Mouse (Mus musculus) heart, postnatal 10 days (tissue): ENCODE measurements around the gene Tceanc2. TPM values are rescaled to one million over a fixed set of nuclear protein-coding genes. Genes with fewer than 3 reads are reported as not detected.
"Not testable (repeated sequence)": the region's sequence is repeated elsewhere in the genome, so short reads cannot be mapped to it uniquely, and the experiment has no call there.

ENCODE experiments used
- DNase-seq, 2 experiments: peaks; one replicate each; pipeline ENCODE4 v3.0.0; 2021
- intact Hi-C: fragments of 180-260 bp; cut with DNase I; formaldehyde crosslinking; loops from one replicate; pipeline ENCODE4 v1.15.1; 2025
- total RNA-seq, 2 experiments: library from RNA; stranded (reverse); gene quantifications; 2 replicates each; pipeline ENCODE4 v1.2.3; 2021

Tceanc2 gene
- total RNA-seq, 2 experiments from 2014 or later, result 14.1 to 17.6 TPM

- DNase-seq, result peak; percentile 20 to 24
- intact Hi-C loops, result no loop called here
Measured at GRCm38 (mm10) chr4:107130534-107130933, 48.4 kb downstream of the Tceanc2 start.

DNA sequence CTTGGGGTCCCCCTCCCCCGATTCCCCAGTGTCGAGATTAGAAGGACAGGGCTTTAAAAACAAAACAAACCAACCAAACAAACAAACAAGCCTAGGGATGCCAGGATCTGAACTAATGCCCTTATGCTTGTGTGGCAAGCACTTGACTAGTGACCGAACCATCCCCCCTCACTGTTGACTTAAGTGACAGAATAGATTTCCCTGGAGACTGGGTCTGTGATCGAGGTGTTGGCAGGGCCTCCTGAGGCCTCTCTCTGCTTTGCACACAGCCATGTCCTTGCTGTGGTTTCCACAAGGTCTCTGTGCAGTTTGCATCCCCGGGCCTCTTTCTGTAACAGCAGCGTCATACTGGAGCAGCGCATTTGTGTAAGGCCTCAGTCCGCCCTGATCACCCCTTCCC, 49.5 kb downstream of the Tceanc2 start:
- no peak for DNase-seq
- intact Hi-C loops, result no loop called here

DNA sequence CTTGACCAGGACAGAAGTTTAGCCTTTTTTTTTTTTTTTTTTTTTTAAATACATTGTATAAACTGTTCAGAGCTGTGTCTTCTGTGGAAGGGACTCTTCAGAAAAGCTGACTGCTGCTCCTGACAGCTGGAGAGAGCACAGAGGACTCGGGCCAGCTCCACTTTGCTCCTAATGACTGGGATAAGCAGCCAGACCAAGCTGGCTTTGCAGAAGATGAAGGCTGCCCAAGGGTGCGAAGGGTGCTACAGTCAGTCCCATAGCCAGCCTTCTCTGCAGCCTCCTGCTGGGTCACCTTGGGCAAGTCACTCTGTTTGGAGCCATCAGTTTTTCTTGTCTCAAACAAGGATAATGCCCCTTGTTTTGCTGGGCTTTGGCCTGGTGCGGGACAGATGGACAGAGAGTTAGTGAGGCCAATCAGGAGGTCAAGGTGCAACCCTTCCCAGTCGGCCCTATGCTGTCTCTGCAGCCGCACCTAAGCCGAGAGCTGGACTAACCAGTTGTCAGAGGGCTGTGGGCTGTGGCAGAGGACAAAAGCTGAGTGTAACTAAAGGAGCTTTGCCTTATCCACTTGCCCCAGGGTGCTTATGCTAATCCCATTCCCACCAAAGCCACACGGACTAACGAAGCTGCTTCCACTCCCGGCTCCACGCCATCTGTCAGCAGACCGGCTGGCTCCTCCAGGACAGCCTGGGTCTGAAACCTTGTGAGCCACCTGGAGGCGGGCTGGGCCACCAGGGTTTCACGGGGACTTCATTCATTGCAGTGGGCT, 50.8 kb downstream of the Tceanc2 start:
- intact Hi-C loops, result no loop called here
- DNase-seq, result no peak

DNA sequence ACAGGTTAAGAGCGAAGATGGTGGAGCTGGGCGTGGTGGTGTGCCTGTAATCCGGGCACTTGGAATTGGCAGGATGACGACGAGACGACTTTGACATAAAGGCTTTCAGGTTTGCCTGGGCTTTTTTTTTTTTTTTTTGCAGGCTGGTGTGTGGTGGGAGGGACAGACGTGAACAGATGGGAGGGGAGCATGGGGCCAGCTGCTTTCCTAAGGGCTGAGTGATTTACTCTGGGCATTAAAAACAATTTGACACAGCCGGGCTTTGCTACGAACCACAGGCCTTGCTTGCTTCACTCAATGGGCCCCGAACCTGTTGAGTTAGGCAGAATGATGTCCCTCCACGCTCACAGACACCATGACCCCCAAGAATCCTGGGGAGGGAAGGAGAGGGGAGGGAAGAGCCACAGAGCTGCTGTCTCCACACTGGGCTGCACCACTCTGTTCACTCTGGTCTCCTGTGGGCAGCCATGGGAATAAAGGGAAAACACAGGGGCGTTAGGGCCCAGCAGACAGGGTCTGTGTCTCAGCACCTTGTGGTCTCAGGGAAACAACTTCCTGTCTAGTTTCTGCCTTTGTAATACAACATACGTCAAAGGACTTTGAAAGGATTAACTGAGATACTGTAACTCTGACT, 51.9 kb downstream of the Tceanc2 start:
- no peak for DNase-seq
- intact Hi-C loops, result no loop called here

- DNase-seq, result no peak
- intact Hi-C loops, result no loop called here
Measured at GRCm38 (mm10) chr4:107126389-107126788, 52.5 kb downstream of the Tceanc2 start.

GRCm38 (mm10) chr4:107125101-107125500, 53.8 kb downstream of the Tceanc2 start:
- intact Hi-C loops, result no loop called here
- no peak for DNase-seq

GRCm38 (mm10) chr4:107124376-107124775, 54.5 kb downstream of the Tceanc2 start:
- DNase-seq, result no peak
- intact Hi-C loops, result loop anchor here (5.0 kb wide), 1 partner anchor 47 kb away; no protein-coding TSS in a partner anchor

DNA sequence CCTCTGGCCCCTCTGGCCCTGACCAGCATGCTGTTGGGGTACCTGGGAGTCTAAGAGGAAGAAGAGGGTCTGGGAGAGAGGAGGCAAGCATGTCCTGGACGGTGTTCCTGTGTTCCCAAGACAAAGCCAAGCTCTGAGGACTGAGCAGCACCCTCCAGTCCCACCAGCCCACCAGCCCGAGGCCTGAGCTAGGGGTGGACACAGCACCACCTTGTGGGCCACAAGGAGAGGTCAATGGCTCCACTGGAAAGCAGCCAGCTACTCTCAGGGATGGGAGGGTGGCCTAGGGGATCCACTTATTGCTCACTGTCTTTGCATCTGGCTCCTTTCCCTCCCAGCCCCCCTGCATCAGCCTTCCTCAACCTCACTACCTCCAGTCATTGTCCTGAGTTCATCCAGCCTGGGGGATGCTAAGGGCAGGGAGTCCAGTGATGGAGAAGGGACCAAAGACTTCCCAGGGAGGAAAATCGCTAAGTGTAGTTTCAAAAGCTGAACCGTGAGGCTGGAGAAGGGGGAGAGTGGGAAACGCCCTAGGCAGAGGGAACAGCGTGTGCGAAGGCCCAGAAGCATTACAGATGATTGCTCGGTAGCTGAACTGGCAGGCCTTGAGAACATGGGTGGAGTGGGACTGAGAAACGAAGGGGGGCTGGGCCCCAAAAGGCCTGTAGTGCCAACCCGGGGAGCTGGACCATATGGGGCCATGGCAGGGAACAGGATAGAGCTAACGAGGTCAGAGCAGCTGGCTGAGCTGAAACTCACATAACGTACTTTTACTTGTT, 57.6 kb downstream of the Tceanc2 start:
- intact Hi-C loops, result loop anchor here (5.0 kb wide), 1 partner anchor 44 kb away; no protein-coding TSS in a partner anchor
- peak; percentile 29 to 66 for DNase-seq

- DNase-seq, result no peak
- intact Hi-C loops, result loop anchor here (5.0 kb wide), 1 partner anchor 43 kb away; no protein-coding TSS in a partner anchor
Measured at GRCm38 (mm10) chr4:107120676-107121075, 58.2 kb downstream of the Tceanc2 start.

- intact Hi-C loops, result no loop called here
- DNase-seq, result no peak
Measured at GRCm38 (mm10) chr4:107119056-107119455, 59.9 kb downstream of the Tceanc2 start.

- no peak for DNase-seq
- intact Hi-C loops, result no loop called here
Measured at GRCm38 (mm10) chr4:107117741-107118385, 61.1 kb downstream of the Tceanc2 start.

DNA sequence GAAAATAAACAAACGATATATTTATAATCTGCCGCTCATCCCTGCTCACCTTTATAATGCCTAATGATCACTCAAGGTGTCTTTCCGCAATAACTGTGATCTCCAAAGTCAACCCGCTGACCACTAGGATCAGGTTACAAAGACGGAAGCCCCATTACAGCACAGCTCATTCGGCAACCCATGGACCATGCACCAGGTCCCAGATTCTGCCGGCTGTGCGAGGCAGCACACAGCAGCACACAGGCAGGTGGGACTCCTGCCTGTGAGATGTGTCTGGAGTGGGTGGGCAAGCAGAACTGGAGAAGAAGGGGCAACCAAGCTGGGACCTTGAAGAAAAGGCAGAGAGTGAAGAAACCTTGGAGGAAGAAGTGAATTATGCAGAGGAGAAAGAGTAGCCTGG, 64.6 kb downstream of the Tceanc2 start:
- DNase-seq, result no peak
- intact Hi-C loops, result no loop called here

DNA sequence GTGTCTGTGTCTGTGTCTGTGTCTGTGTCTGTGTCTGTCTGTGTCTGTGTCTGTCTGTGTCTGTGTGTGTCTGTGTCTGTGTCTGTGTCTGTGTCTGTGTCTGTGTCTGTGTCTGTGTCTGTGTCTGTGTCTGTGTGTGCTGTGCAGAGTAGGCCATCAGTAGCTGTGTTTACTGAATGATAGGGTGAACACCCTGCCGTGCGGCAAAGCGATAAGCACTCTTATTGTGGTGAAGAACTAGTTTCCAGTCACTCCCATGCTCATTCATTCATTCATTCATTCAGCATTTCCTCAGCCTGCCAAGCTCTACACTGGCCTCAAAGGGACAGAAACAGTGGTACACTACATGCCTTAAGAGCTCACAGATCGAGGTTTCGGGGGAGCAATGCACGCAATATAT, 69.7 kb downstream of the Tceanc2 start:
- intact Hi-C loops, DNase-seq: not testable (repeated sequence)

DNA sequence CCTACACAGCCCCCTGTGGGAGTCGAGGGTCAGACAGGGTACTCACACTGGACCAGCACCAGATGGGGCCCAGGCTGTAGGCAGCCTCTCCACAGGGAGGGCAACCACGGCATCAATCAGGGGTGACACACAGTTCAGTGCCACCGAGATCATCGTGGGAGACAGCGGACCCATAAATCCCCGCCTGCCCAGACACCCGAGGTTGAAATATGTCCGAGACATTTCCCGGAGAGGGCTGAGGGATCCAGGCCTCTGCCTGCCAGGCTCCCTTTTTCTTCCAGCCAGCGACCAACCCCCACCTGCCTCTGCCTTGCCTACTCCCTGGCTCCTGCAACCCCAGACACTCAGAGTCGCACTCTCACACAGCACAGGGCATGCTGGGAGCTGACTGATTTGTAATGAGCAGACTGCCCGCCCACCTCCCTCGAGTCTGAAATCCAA, 70.6 kb downstream of the Tceanc2 start:
- peak in 1 of 2 experiments; percentile 8 for DNase-seq
- intact Hi-C loops, result no loop called here

GRCm38 (mm10) chr4:107106777-107107176, 72.1 kb downstream of the Tceanc2 start:
- DNase-seq, result no peak
- intact Hi-C loops, result no loop called here

GRCm38 (mm10) chr4:107102220-107102619, 76.7 kb downstream of the Tceanc2 start:
- intact Hi-C loops, result no loop called here
- DNase-seq, result no peak

DNA sequence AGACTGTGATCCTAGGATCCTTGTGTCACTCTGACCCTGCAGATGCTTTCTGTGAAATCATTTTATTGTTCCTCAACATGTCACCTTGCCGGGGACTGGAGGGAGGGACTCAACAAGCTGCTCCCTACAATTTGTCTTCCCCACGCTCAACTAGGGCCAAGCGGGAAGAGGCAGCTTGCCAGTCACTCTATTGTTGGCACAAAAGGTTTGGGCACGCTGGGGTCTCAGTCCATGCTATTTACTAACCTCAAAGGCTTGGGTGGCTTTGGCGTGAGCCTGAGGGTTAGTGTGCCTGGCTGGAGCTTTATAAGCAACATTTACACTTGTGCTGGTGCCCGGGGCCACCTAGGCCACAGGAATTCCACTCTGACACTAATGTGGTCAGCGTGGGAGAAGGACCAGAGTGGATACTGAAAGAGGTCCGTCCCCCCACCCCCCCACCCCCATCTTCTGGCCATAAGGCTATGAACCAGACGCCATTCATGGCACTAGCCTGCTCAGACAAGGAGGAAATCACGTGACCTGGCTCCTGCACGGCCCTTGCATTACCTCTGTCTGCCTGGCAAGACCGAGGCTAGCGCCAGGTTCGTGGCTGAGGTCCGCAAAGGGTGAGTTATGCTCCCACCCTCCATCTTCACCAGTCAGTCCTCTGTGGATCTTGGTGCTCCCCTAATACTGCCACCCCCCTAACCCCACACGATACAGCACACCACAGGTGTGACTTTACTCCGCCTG, 80.0 kb downstream of the Tceanc2 start:
- intact Hi-C loops, result no loop called here

GRCm38 (mm10) chr4:107098375-107098774, 80.5 kb downstream of the Tceanc2 start:
- DNase-seq, result no peak
- intact Hi-C loops, result no loop called here

More for the DNA sequence above, 80.0 kb downstream of the Tceanc2 start:
- no peak for DNase-seq

- intact Hi-C loops, result no loop called here
- no peak for DNase-seq
Measured at GRCm38 (mm10) chr4:107097871-107098270, 81.0 kb downstream of the Tceanc2 start.

DNA sequence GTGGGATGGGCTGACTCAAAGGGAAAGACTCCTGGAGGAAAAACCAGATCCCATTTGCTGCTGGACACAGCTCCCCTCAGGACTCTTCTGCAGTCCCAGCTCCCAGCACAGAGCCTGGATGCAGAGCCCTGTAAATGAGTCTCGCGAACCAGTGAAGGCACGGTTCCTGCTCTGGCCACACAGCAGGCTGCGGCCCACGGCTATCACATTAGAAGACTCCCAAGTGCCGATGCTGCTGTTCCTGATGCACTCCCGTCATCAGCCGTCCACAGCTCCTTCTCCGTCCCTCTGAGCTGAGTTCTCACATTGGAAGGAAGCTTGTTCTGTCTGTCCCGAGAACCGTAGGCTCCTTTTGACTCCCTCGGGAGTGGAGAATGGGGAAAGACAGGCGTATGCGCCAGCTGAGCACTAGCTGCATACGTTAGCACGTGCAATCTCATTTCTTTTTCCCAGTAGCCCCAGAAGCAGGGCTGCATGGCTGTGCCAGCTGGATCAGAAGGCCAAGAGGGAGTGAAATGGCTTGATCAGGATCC, 82.0 kb downstream of the Tceanc2 start, which contains the start of gene Cdcp2:
Gene Cdcp2 (plus strand): TSS at position 51 of the 533 bp plus-strand sequence.
- DNase-seq, result no peak
- intact Hi-C loops, result no loop called here
